Mouse (Mus musculus) G1E (cell line): ENCODE measurements around the gene Srebf2. TPM values are rescaled to one million over a fixed set of nuclear protein-coding genes. Genes with fewer than 3 reads are reported as not detected.
A peak's percentile ranks its signal among the peaks of the same experiment; 100 is the strongest.

Experiments
- ATAC-seq: 2 replicates; pipeline ENCODE4 v1.8.0; 2016; ENCODE audit warnings: mild to moderate bottlenecking; ENCODE audit not compliant: insufficient number of reproducible peaks, poor library complexity, low FRiP score, severe bottlenecking; ENCODE audit errors: extremely low read depth
- DNase-seq: peaks from one replicate; pipeline ENCODE4 v3.0.0; 2012; ENCODE audit warnings: low spot score
- H3K27me3 ChIP-seq: 2 replicates; pipeline ENCODE4 v1.6.1; 2012; ENCODE audit warnings: mild to moderate bottlenecking, low read length, inconsistent platforms; ENCODE audit not compliant: insufficient read depth
- H3K36me3 ChIP-seq: replicated peaks from 2 replicates; pipeline ENCODE3; 2012; ENCODE audit warnings: mild to moderate bottlenecking, inconsistent platforms
- H3K4me1 ChIP-seq: 2 replicates; pipeline ENCODE4 v1.6.1; 2012; ENCODE audit warnings: low read depth, low read length, inconsistent platforms, mixed read lengths; ENCODE audit not compliant: insufficient read depth
- H3K4me3 ChIP-seq: 2 replicates; pipeline ENCODE4 v1.5.1; 2012; ENCODE audit warnings: low read depth, mild to moderate bottlenecking, inconsistent platforms, low read length, moderate library complexity, mixed read lengths
- H3K9me3 ChIP-seq: replicated peaks from 2 replicates; pipeline ENCODE4 v1.6.1; 2012; ENCODE audit warnings: inconsistent platforms
- CTCF ChIP-seq: IDR thresholded peaks from 2 replicates; pipeline ENCODE4 v1.5.1; 2012; ENCODE audit warnings: low read depth, low read length, inconsistent platforms, mixed read lengths
- GATA1 ChIP-seq: IDR thresholded peaks from 2 replicates; pipeline ENCODE4 v1.6.1; 2012; ENCODE audit warnings: borderline replicate concordance, low read length, inconsistent platforms, mixed read lengths
- GATA2 ChIP-seq: IDR thresholded peaks from 2 replicates; pipeline ENCODE4 v1.6.1; 2012; ENCODE audit warnings: low read depth, low read length, inconsistent platforms, borderline replicate concordance
- POLR2AphosphoS5 ChIP-seq: IDR thresholded peaks from 2 replicates; pipeline ENCODE4 v1.6.1; 2012; ENCODE audit warnings: low read depth, low read length, inconsistent platforms; ENCODE audit not compliant: insufficient replicate concordance
- TAL1 ChIP-seq: conservative IDR thresholded peaks from 2 replicates; pipeline ENCODE4 v1.6.1; 2012; ENCODE audit warnings: low read depth, low read length, inconsistent platforms, mixed read lengths
- polyA plus RNA-seq: library from polyadenylated mRNA; stranded (reverse); fragments of >175 nt; gene quantifications from 2 replicates; pipeline ENCODE4 v1.2.3, GENCODE M21; 2012
- total RNA-seq, 2 experiments: library from RNA; stranded (forward) in 1 of 2; stranded (reverse) in 1 of 2; fragments of 200-1000 nt in 1 of 2; fragments of >200 nt in 1 of 2; fragmentation: Nextera tagmentation in 1 of 2; gene quantifications; 2 replicates each; pipeline ENCODE4 v1.2.3; 2014 to 2017

Gene Srebf2
- total and polyA plus RNA-seq, 3 experiments: 48.5 to 440 (median 164) TPM

GRCm38 (mm10) chr15:82145851-82146769, 871 bp upstream of the Srebf2 start:
- peak; percentile 47 for DNase-seq
- Histone ChIP-seq H3K4me1 (peaks cover 59% of the 10 kb centered on the region), H3K9me3 (no peaks in the 10 kb centered on the region), H3K27me3 (no peaks in the 10 kb centered on the region), H3K36me3 (peaks cover 44% of the 10 kb centered on the region), H3K4me3 (peak overlapping the region; percentile 92)
- TF ChIP-seq TAL1 (no peak), GATA2 (no peak), CTCF (no peak)
- no peak for ATAC-seq

- H3K27me3 ChIP-seq: no peaks in the 10 kb centered on the region
- peak overlapping the region; percentile 92 for H3K4me3 ChIP-seq
- peak; percentile 93 for DNase-seq
- no peaks in the 10 kb centered on the region for H3K9me3 ChIP-seq
- H3K36me3 ChIP-seq: peaks cover 42% of the 10 kb centered on the region
- no peak for ATAC-seq
- no peak for TF ChIP-seq TAL1
- no peak for TF ChIP-seq CTCF
- TF ChIP-seq GATA2: no peak
- no peak for TF ChIP-seq GATA1
- no peak for TF ChIP-seq POLR2AphosphoS5
- peaks cover 71% of the 10 kb centered on the region for H3K4me1 ChIP-seq
These were observed 680 bp downstream of the Srebf2 start for GRCm38 (mm10) chr15:82147611-82148111.

GRCm38 (mm10) chr15:82148510-82148911, 1.5 kb downstream of the Srebf2 start:
- H3K27me3 ChIP-seq: no peaks in the 10 kb centered on the region
- H3K4me3 ChIP-seq: peak overlapping the region; percentile 92
- ATAC-seq (no peak), DNase-seq (no peak)
- H3K9me3 ChIP-seq: no peaks in the 10 kb centered on the region
- TF ChIP-seq GATA2 (no peak), CTCF (no peak), TAL1 (no peak), POLR2AphosphoS5 (no peak), GATA1 (no peak)
- peaks cover 46% of the 10 kb centered on the region for H3K36me3 ChIP-seq
- peaks cover 79% of the 10 kb centered on the region for H3K4me1 ChIP-seq

- ATAC-seq (no peak), DNase-seq (no peak)
- TF ChIP-seq CTCF: no peak
- TF ChIP-seq POLR2AphosphoS5: no peak
- no peak overlapping the region for H3K4me3 ChIP-seq
- H3K36me3 ChIP-seq: peaks cover 55% of the 10 kb centered on the region
- H3K4me1 ChIP-seq: peaks cover 79% of the 10 kb centered on the region
- no peaks in the 10 kb centered on the region for H3K27me3 ChIP-seq
- no peaks in the 10 kb centered on the region for H3K9me3 ChIP-seq
These were observed 3.1 kb downstream of the Srebf2 start for GRCm38 (mm10) chr15:82150042-82150441.

- Histone ChIP-seq H3K27me3 (no peaks in the 10 kb centered on the region), H3K4me3 (no peak overlapping the region), H3K36me3 (peaks cover 61% of the 10 kb centered on the region), H3K9me3 (no peaks in the 10 kb centered on the region), H3K4me1 (peaks cover 78% of the 10 kb centered on the region)
- no peak for ATAC-seq
- TF ChIP-seq TAL1: no peak
- TF ChIP-seq GATA1: no peak
- DNase-seq: no peak
These were observed 4.2 kb downstream of the Srebf2 start for GRCm38 (mm10) chr15:82151176-82151575.

- TF ChIP-seq CTCF (no peak), GATA2 (no peak), TAL1 (no peak), GATA1 (no peak), POLR2AphosphoS5 (no peak)
- Histone ChIP-seq H3K27me3 (no peaks in the 10 kb centered on the region), H3K4me1 (peaks cover 80% of the 10 kb centered on the region), H3K4me3 (peak overlapping the region; percentile 17; the same call in 1 of the 2 replicates), H3K36me3 (peaks cover 68% of the 10 kb centered on the region), H3K9me3 (no peaks in the 10 kb centered on the region)
- DNase-seq (peak; percentile 22), ATAC-seq (no peak)
These were observed 5.0 kb downstream of the Srebf2 start for GRCm38 (mm10) chr15:82152022-82152421.
